Mouse (Mus musculus): Measurements from ENCODE around the gene Pex26. TPM values are rescaled to one million over a fixed set of nuclear protein-coding genes. Genes with fewer than 3 reads are reported as not detected.

Gene Pex26
- polyA plus RNA-seq, 1 experiment from 2014 or later = 11.5 TPM

DNA sequence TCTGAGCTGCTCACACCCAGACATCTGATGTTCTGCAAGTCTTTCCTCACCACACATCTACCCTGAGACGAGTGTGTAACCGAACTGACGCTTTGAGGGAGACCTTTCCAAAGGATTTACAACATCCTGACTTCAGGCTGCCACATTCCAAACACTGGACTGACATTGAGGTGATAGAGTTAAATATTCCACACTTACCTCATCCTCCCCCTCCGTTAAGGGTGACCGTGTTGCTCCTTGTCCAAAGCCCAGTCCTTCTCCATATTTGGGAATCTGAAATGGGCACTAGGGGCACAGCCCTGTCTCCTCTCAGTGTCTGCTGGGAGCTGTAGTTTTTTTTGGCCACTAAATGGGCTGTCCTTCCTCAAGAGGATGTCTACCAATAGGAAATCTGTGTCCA is 10.0 kb upstream of the Pex26 start:
- Histone ChIP-seq H3K36me3 (ENCODE audit: control insufficient read depth, insufficient read depth, low read length) (no peaks in the 10 kb centered on the region), H3K9me3 (ENCODE audit: control insufficient read depth, low read length) (no peaks in the 10 kb centered on the region), H3K4me2 (ENCODE audit: low read length) (no peak overlapping the region), H3K27me3 (replicated peaks; ENCODE audit: control insufficient read depth, insufficient read depth, low read length) (no peaks in the 10 kb centered on the region), H3K4me1 (replicated peaks; ENCODE audit: control insufficient read depth, insufficient read depth, low read length) (0 out of 2 replicates have a peak, but pooled peaks cover 8% of the 10 kb centered on the region), H3K9ac (ENCODE audit: low read length) (no peak overlapping the region), H3K27ac (ENCODE audit: low read depth) (no peak overlapping the region), H3K4me3 (ENCODE audit: low read depth, low read length) (no peak overlapping the region)
- 27% methylated on average over 5 of the region's 5 CpGs for WGBS
- DNase-seq (ENCODE audit: low spot score) = no peak
- no peak for ATAC-seq (replicated peaks; ENCODE audit: low FRiP score, low TSS enrichment, low read depth)

DNA sequence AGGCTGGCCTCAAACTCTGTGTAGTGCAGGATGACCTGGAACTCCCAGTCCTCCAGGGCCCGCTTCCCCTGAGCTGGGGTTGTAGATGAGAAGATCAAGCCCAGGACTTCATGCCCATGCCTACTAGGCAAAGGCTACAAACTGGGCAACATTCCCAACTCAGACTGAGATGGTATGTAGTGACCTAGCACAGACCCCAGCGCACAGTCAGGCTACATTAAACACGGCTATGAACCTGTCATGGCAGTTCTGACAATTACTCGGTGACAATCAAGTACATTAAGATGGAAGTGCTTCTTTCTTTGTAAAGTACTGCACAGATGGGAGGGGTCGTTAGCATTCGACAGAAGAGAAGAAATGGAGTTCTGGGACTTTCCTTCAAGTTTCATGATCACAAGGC is 8.7 kb upstream of the Pex26 start:
- Histone ChIP-seq H3K9ac (ENCODE audit: low read length) (no peak overlapping the region), H3K27ac (ENCODE audit: low read depth) (no peak overlapping the region), H3K4me1 (replicated peaks; ENCODE audit: control insufficient read depth, insufficient read depth, low read length) (0 out of 2 replicates have a peak, but pooled peaks cover 8% of the 10 kb centered on the region), H3K4me2 (ENCODE audit: low read length) (no peak overlapping the region), H3K9me3 (ENCODE audit: control insufficient read depth, low read length) (no peaks in the 10 kb centered on the region), H3K27me3 (replicated peaks; ENCODE audit: control insufficient read depth, insufficient read depth, low read length) (no peaks in the 10 kb centered on the region), H3K4me3 (ENCODE audit: low read depth, low read length) (no peak overlapping the region), H3K36me3 (ENCODE audit: control insufficient read depth, insufficient read depth, low read length) (no peaks in the 10 kb centered on the region)
- DNase-seq (ENCODE audit: low spot score) (no peak), ATAC-seq (replicated peaks; ENCODE audit: low FRiP score, low TSS enrichment, low read depth) (no peak)
- WGBS = 93% methylated on average over 6 of the region's 6 CpGs

DNA sequence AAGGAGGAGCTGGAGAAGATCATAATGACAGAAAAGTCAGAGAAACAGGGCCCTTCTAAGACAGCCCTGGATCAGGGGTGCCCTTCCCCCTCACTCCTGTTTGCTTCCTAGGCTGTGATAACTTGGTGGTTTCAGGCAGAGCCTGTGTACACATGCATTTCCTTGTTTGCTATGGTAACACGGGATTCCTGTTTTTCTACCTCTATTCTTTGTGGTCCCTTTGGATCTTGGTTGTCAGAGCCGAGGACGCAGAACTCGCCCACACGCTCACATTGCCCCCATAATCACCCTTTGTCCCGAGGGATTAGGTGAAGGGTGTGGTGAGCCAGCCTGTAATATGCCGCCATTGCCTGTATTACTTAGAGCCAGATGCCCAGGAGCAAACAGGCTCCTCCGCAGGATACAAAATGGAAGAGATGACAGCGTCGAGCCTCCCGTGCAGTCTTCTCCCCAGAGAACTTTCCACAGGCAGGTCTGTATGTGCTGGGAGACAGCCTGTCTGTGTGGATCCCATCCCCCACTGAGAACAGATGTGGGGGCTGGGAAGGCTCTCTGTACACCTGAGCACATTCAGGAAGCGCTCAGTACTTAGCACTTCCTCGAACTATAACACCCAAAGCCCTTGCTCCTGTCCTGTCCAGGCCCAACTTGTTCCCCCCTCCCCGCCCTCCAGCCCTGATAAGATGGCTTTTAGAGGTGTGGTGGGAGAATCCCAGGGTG is 7.3 kb upstream of the Pex26 start:
- Histone ChIP-seq H3K27me3 (replicated peaks; ENCODE audit: control insufficient read depth, insufficient read depth, low read length) (no peaks in the 10 kb centered on the region), H3K36me3 (ENCODE audit: control insufficient read depth, insufficient read depth, low read length) (no peaks in the 10 kb centered on the region), H3K4me2 (ENCODE audit: low read length) (peak overlapping the region; percentile 9), H3K27ac (ENCODE audit: low read depth) (peak overlapping the region; percentile 62), H3K4me1 (replicated peaks; ENCODE audit: control insufficient read depth, insufficient read depth, low read length) (0 out of 2 replicates have a peak, but pooled peaks cover 8% of the 10 kb centered on the region), H3K4me3 (ENCODE audit: low read depth, low read length) (no peak overlapping the region), H3K9me3 (ENCODE audit: control insufficient read depth, low read length) (no peaks in the 10 kb centered on the region), H3K9ac (ENCODE audit: low read length) (no peak overlapping the region)
- peak; percentile 59 for ATAC-seq (replicated peaks; ENCODE audit: low FRiP score, low TSS enrichment, low read depth)
- 44% methylated on average over 14 of the region's 14 CpGs for WGBS
- DNase-seq (ENCODE audit: low spot score) = peak; percentile 60

GRCm38 (mm10) chr6:121176731-121177098 is 6.8 kb upstream of the Pex26 start:
- H3K27ac ChIP-seq (ENCODE audit: low read depth) = peak overlapping the region; percentile 62
- H3K4me2 ChIP-seq (ENCODE audit: low read length) = no peak overlapping the region
- H3K27me3 ChIP-seq (replicated peaks; ENCODE audit: control insufficient read depth, insufficient read depth, low read length) = no peaks in the 10 kb centered on the region
- no peak overlapping the region for H3K4me3 ChIP-seq (ENCODE audit: low read depth, low read length)
- no peak overlapping the region for H3K9ac ChIP-seq (ENCODE audit: low read length)
- peak; percentile 11 for ATAC-seq (replicated peaks; ENCODE audit: low FRiP score, low TSS enrichment, low read depth)
- WGBS = 58% methylated on average over 4 of the region's 4 CpGs
- no peaks in the 10 kb centered on the region for H3K36me3 ChIP-seq (ENCODE audit: control insufficient read depth, insufficient read depth, low read length)
- DNase-seq (ENCODE audit: low spot score) = no peak
- 0 out of 2 replicates have a peak, but pooled peaks cover 8% of the 10 kb centered on the region for H3K4me1 ChIP-seq (replicated peaks; ENCODE audit: control insufficient read depth, insufficient read depth, low read length)
- H3K9me3 ChIP-seq (ENCODE audit: control insufficient read depth, low read length) = no peaks in the 10 kb centered on the region

GRCm38 (mm10) chr6:121177118-121177708 is 6.3 kb upstream of the Pex26 start:
- Histone ChIP-seq H3K27me3 (replicated peaks; ENCODE audit: control insufficient read depth, insufficient read depth, low read length) (no peaks in the 10 kb centered on the region), H3K4me3 (ENCODE audit: low read depth, low read length) (no peak overlapping the region), H3K27ac (ENCODE audit: low read depth) (peak overlapping the region; percentile 62; the same call in 1 of the 2 replicates), H3K9ac (ENCODE audit: low read length) (no peak overlapping the region), H3K4me2 (ENCODE audit: low read length) (no peak overlapping the region), H3K9me3 (ENCODE audit: control insufficient read depth, low read length) (no peaks in the 10 kb centered on the region), H3K4me1 (replicated peaks; ENCODE audit: control insufficient read depth, insufficient read depth, low read length) (0 out of 2 replicates have a peak, but pooled peaks cover 8% of the 10 kb centered on the region), H3K36me3 (ENCODE audit: control insufficient read depth, insufficient read depth, low read length) (no peaks in the 10 kb centered on the region)
- 74% methylated on average over 7 of the region's 7 CpGs for WGBS
- ATAC-seq (replicated peaks; ENCODE audit: low FRiP score, low TSS enrichment, low read depth) (peak; percentile 74), DNase-seq (ENCODE audit: low spot score) (no peak)

- Histone ChIP-seq H3K27me3 (replicated peaks; ENCODE audit: control insufficient read depth, insufficient read depth, low read length) (no peaks in the 10 kb centered on the region), H3K4me1 (replicated peaks; ENCODE audit: control insufficient read depth, insufficient read depth, low read length) (0 out of 2 replicates have a peak, but pooled peaks cover 8% of the 10 kb centered on the region), H3K9me3 (ENCODE audit: control insufficient read depth, low read length) (no peaks in the 10 kb centered on the region), H3K27ac (ENCODE audit: low read depth) (no peak overlapping the region), H3K4me3 (ENCODE audit: low read depth, low read length) (no peak overlapping the region), H3K9ac (ENCODE audit: low read length) (no peak overlapping the region), H3K36me3 (ENCODE audit: control insufficient read depth, insufficient read depth, low read length) (no peaks in the 10 kb centered on the region), H3K4me2 (ENCODE audit: low read length) (no peak overlapping the region)
- ATAC-seq (replicated peaks; ENCODE audit: low FRiP score, low TSS enrichment, low read depth) (no peak), DNase-seq (ENCODE audit: low spot score) (peak; percentile 83)
- 59% methylated on average over 7 of the region's 7 CpGs for WGBS
Observed at GRCm38 (mm10) chr6:121178700-121179358, 4.6 kb upstream of the Pex26 start.

DNA sequence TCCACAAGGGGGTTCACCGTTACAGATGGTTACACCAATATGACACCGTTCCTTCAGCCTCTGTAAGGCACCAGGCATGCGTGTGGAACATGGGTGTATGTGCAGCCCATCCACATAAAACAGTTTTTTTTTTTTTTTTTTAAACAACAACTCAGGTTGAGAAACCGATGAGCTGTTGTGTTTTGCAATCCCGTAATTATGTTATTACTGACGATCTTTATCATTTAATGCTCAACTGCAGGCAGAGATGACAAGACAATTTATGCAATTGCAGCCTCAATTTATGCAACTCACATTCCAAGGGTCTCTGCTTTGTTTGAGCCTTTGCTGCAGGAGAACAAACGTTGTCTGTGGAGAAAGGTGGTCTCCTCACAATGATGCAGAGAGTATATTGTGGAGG is 3.6 kb upstream of the Pex26 start:
- no peaks in the 10 kb centered on the region for H3K36me3 ChIP-seq (ENCODE audit: control insufficient read depth, insufficient read depth, low read length)
- DNase-seq (ENCODE audit: low spot score) (no peak), ATAC-seq (replicated peaks; ENCODE audit: low FRiP score, low TSS enrichment, low read depth) (no peak)
- no peak overlapping the region for H3K4me3 ChIP-seq (ENCODE audit: low read depth, low read length)
- H3K9ac ChIP-seq (ENCODE audit: low read length) = no peak overlapping the region
- H3K27me3 ChIP-seq (replicated peaks; ENCODE audit: control insufficient read depth, insufficient read depth, low read length) = no peaks in the 10 kb centered on the region
- no peak overlapping the region for H3K4me2 ChIP-seq (ENCODE audit: low read length)
- H3K9me3 ChIP-seq (ENCODE audit: control insufficient read depth, low read length) = no peaks in the 10 kb centered on the region
- H3K27ac ChIP-seq (ENCODE audit: low read depth) = no peak overlapping the region
- peaks cover 12% of the 10 kb centered on the region; the same call in 1 of the 2 replicates for H3K4me1 ChIP-seq (replicated peaks; ENCODE audit: control insufficient read depth, insufficient read depth, low read length)
- 70% methylated on average over 7 of the region's 7 CpGs for WGBS

DNA sequence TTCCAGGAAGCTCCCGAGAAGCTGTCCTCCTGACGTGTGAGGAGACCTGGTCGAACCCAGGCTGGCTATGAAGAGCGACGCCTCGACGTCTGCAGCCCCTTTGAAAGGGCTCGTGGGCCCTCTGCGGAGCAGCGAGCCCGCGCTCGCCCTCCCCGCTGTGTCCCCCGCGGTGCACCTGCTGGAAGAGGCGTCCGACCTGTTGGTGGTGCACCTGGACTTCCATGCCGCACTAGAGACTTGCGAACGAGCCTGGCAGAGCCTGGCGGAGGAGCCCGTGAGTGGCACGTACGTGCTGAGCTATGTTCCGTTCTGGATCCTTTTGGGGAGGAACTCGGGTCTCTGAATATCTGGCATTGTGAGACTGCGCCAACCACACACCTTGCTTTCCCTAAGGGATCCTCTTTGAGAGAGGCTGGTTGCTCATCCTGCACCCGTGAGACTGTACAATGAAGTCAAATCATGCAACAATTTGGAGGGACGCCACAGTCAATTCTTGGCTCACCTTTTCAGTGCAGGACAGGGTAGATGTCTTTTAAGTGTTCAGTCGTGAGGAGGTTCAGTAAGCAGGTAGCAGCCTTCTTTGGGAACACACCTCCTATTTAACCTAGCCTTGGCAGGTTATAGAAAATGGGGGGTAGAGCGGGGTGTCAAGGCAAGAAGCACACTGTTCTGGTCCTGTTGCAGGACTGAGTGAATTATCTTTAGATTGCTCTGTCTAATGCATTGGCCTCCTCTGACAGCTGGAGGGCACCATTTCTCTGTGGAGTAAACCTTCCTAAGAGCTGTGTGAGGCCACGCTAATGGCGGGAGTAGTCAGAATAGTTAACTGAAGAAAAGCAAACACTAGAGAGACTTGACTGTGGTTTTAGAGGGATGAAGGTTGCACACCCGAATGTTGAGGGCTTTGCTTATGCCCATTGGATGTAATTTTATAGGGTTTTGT is 1.0 kb downstream of the Pex26 start:
- peak overlapping the region; percentile 99 for H3K4me2 ChIP-seq (ENCODE audit: low read length)
- H3K9ac ChIP-seq (ENCODE audit: low read length) = peak overlapping the region; percentile 70
- WGBS = 2% methylated on average over 35 of the region's 35 CpGs
- H3K4me1 ChIP-seq (replicated peaks; ENCODE audit: control insufficient read depth, insufficient read depth, low read length) = peaks cover 9% of the 10 kb centered on the region
- H3K27me3 ChIP-seq (replicated peaks; ENCODE audit: control insufficient read depth, insufficient read depth, low read length) = no peaks in the 10 kb centered on the region
- H3K36me3 ChIP-seq (ENCODE audit: control insufficient read depth, insufficient read depth, low read length) = peaks cover 30% of the 10 kb centered on the region
- H3K9me3 ChIP-seq (ENCODE audit: control insufficient read depth, low read length) = no peaks in the 10 kb centered on the region
- DNase-seq (ENCODE audit: low spot score) (peak; percentile 71), ATAC-seq (replicated peaks; ENCODE audit: low FRiP score, low TSS enrichment, low read depth) (peak; percentile 50)
- H3K27ac ChIP-seq (ENCODE audit: low read depth) = no peak overlapping the region; the same call in 1 of the 2 replicates
- H3K4me3 ChIP-seq (ENCODE audit: low read depth, low read length) = peak overlapping the region; percentile 85

All from intestine, embryonic 14.5 days (tissue).